Mouse (Mus musculus): ENCODE data around the gene Ift122. TPM values are rescaled to one million over a fixed set of nuclear protein-coding genes. Genes with fewer than 3 reads are reported as not detected.

The Ift122 gene
- total and polyA plus RNA-seq, 3 experiments = 7.9 to 14.1 (median 8.6) TPM

DNA sequence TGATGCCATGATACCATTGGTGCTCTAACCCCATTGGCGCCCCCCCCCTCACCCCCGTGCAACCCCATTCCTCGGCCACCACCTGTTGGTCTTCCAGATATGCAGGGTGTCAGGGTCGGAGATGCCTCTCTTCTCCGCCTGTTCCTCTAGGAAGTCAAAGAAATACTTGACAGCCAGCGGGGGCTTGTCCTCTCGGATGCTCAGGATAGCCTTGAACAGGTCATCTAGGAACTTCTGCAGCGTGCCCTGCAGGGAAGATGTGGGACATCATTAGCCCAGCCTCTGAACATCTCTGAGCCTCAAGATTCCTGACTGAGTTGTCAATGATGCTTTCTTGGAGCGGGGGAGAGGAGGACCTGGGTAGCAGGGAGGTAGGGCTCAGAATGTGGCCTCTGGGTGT lies 105.2 kb downstream of the Ift122 start:
- in situ Hi-C loops (cut with MboI; ENCODE audit: low pct_ligation_motif_present, low pct_unique_long_range_greater_than_20kb, low sequenced_read_pairs) = no loop called here
- no peak for DNase-seq (ENCODE audit: extremely low read depth)
- Histone ChIP-seq H3K4me1 (ENCODE audit: control insufficient read depth in 1 of 2, insufficient read depth in 2 of 2) (peaks cover 13 to 75% of the 10 kb centered on the region in 2 experiments), H3K27ac (ENCODE audit: insufficient read depth, low read depth) (no peak overlapping the region), H3K4me3 (replicated peaks in 1 of 3; ENCODE audit: low read depth in 2 of 3, low read length in 2 of 3, poor library complexity in 1 of 3) (no peak overlapping the region), H3K36me3 (replicated peaks in 1 of 2; ENCODE audit: control insufficient read depth in 1 of 2, insufficient read depth in 1 of 2, low read length in 1 of 2) (peaks cover 83 to 95% of the 10 kb centered on the region in 2 experiments), H3K9ac (ENCODE audit: insufficient read depth, low read depth) (no peak overlapping the region), H3K9me3 (replicated peaks; ENCODE audit: low read length) (no peaks in the 10 kb centered on the region), H3K4me2 (ENCODE audit: insufficient read depth, low read depth, poor library complexity, severe bottlenecking) (no peak overlapping the region), H3K79me2 (replicated peaks; ENCODE audit: control insufficient read depth, extremely low read depth, insufficient read depth, poor library complexity, severe bottlenecking) (no peaks in the 10 kb centered on the region), H3K27me3 (replicated peaks) (no peaks in the 10 kb centered on the region)
- TF ChIP-seq TCF12 (IDR thresholded peaks at IDR 0.05; ENCODE audit: low read depth, low read length) (no peak), MAX (IDR thresholded peaks at IDR 0.05; ENCODE audit: low read length) (no peak)
- dilution Hi-C loops (cut with MboI; ENCODE audit: extremely low pct_ligation_motif_present, extremely low pct_unique_long_range_greater_than_20kb, low sequenced_read_pairs) = no loop called here

DNA sequence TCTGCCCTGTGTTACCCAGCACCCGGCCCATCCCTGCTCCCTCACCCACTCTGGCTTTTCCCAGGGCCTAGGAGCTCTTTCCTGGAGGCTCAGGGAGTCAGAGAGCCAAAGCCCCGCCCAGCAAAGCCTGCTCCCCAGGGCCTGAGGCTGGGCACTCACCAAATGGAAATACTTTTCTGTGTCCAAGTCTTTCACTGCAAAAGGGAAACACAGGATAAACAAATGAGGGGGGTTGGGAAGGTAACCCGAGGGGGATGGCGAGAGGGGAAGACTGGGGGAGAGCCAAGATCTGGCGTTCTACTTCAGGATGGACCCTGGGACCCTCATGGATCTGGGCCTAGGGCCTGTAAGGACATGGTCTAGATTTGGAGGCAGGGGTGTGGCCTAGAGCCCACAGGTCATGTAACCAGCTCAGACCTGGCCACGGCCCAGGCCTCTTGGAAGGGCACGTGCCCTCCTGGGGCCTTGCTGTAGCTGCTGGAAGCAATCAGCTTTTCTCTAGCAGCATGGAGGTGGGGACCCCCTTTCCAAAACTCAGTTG lies 106.0 kb downstream of the Ift122 start:
- Histone ChIP-seq H3K4me1 (ENCODE audit: control insufficient read depth in 1 of 2, insufficient read depth in 2 of 2) (peaks cover 13 to 69% of the 10 kb centered on the region in 2 experiments), H3K36me3 (replicated peaks in 1 of 2; ENCODE audit: control insufficient read depth in 1 of 2, insufficient read depth in 1 of 2, low read length in 1 of 2) (peaks cover 90 to 97% of the 10 kb centered on the region in 2 experiments), H3K9ac (ENCODE audit: insufficient read depth, low read depth) (no peak overlapping the region), H3K27me3 (replicated peaks) (no peaks in the 10 kb centered on the region), H3K79me2 (replicated peaks; ENCODE audit: control insufficient read depth, extremely low read depth, insufficient read depth, poor library complexity, severe bottlenecking) (no peaks in the 10 kb centered on the region), H3K27ac (ENCODE audit: insufficient read depth, low read depth) (no peak overlapping the region), H3K9me3 (replicated peaks; ENCODE audit: low read length) (no peaks in the 10 kb centered on the region), H3K4me3 (replicated peaks in 1 of 3; ENCODE audit: low read depth in 2 of 3, low read length in 2 of 3, poor library complexity in 1 of 3) (no peak overlapping the region), H3K4me2 (ENCODE audit: insufficient read depth, low read depth, poor library complexity, severe bottlenecking) (no peak overlapping the region)
- DNase-seq (ENCODE audit: extremely low read depth) = no peak
- dilution Hi-C loops (cut with MboI; ENCODE audit: extremely low pct_ligation_motif_present, extremely low pct_unique_long_range_greater_than_20kb, low sequenced_read_pairs) (no loop called here), in situ Hi-C loops (cut with MboI; ENCODE audit: low pct_ligation_motif_present, low pct_unique_long_range_greater_than_20kb, low sequenced_read_pairs) (no loop called here)
- TF ChIP-seq BHLHE40 (IDR thresholded peaks at IDR 0.05; ENCODE audit: low read depth, low read length) (no peak), POLR2AphosphoS2 (IDR thresholded peaks at IDR 0.05; ENCODE audit: low read depth, low read length) (no peak), NELFE (IDR thresholded peaks at IDR 0.05; ENCODE audit: low read depth, low read length) (no peak), TCF12 (IDR thresholded peaks at IDR 0.05; ENCODE audit: low read depth, low read length) (no peak), MAX (IDR thresholded peaks at IDR 0.05; ENCODE audit: low read length) (no peak), JUN (IDR thresholded peaks at IDR 0.05; ENCODE audit: insufficient read depth, low read depth, low read length) (no peak), CHD2 (IDR thresholded peaks at IDR 0.05; ENCODE audit: low read length) (no peak), GABPA (IDR thresholded peaks at IDR 0.05; ENCODE audit: insufficient replicate concordance, low read depth, low read length) (no peak), EP300 (IDR thresholded peaks at IDR 0.05; ENCODE audit: low read length) (no peak), CHD1 (IDR thresholded peaks at IDR 0.05; ENCODE audit: low read depth, low read length) (no peak), MAFK (IDR thresholded peaks at IDR 0.05; ENCODE audit: insufficient replicate concordance, low read length) (no peak), PAX5 (IDR thresholded peaks at IDR 0.05; ENCODE audit: low read length) (no peak), ZNF384 (IDR thresholded peaks at IDR 0.05; ENCODE audit: low read depth, low read length) (no peak), ZKSCAN1 (IDR thresholded peaks at IDR 0.05; ENCODE audit: borderline replicate concordance, low read depth, low read length) (no peak), TBP (conservative IDR thresholded peaks at IDR 0.05; ENCODE audit: low read depth, low read length) (no peak), MEF2A (IDR thresholded peaks at IDR 0.05; ENCODE audit: borderline replicate concordance, low read depth, low read length) (no peak), MAZ (IDR thresholded peaks at IDR 0.05; ENCODE audit: low read depth, low read length) (no peak), ELF1 (IDR thresholded peaks at IDR 0.05; ENCODE audit: low read depth, low read length) (no peak), IRF4 (IDR thresholded peaks at IDR 0.05; ENCODE audit: low read depth, low read length) (no peak), ZC3H11A (IDR thresholded peaks at IDR 0.05; ENCODE audit: low read depth, low read length) (no peak)
